Mouse (Mus musculus) lung, embryonic 14.5 days (tissue): ENCODE data around the gene Prkag2. TPM values are rescaled to one million over a fixed set of nuclear protein-coding genes. Genes with fewer than 3 reads are reported as not detected.

Experiments used
- ATAC-seq: fragments of 200-750 bp; cut with Nextera tagmentation; 2 replicates; pipeline ENCODE4 v1.8.0; 2017; ENCODE audit warnings: mild to moderate bottlenecking, moderate TSS enrichment, moderate library complexity; ENCODE audit not compliant: insufficient read depth
- DNase-seq: peaks from one replicate; pipeline ENCODE4 v3.0.0-alpha.2; 2015
- H3K27ac ChIP-seq: fragments of 300-500 bp; sonication (generic); 2 replicates; pipeline ENCODE4 v1.5.1; 2014; ENCODE audit warnings: low read depth, mild to moderate bottlenecking, moderate library complexity
- H3K27me3 ChIP-seq: fragments of 300-500 bp; sonication (generic); 2 replicates; pipeline ENCODE4 v1.6.1; 2014; ENCODE audit warnings: low read length, control low read depth; ENCODE audit not compliant: insufficient read depth
- H3K36me3 ChIP-seq: fragments of 300-500 bp; sonication (generic); 2 replicates; pipeline ENCODE4 v1.6.1; 2014; ENCODE audit warnings: control low read depth; ENCODE audit not compliant: insufficient read depth
- H3K4me1 ChIP-seq: fragments of 300-500 bp; sonication (generic); 2 replicates; pipeline ENCODE4 v1.6.1; 2014; ENCODE audit warnings: antibody characterized with exemption, control low read depth; ENCODE audit not compliant: insufficient read depth
- H3K4me2 ChIP-seq: fragments of 300-500 bp; sonication (generic); 2 replicates; pipeline ENCODE4 v1.6.1; 2014; ENCODE audit warnings: mild to moderate bottlenecking
- H3K4me3 ChIP-seq: fragments of 300-500 bp; sonication (generic); 2 replicates; pipeline ENCODE4 v1.5.1; 2014; ENCODE audit warnings: low read depth, low read length
- H3K9ac ChIP-seq: fragments of 300-500 bp; sonication (generic); 2 replicates; pipeline ENCODE4 v1.6.1; 2014
- H3K9me3 ChIP-seq: fragments of 300-500 bp; sonication (generic); 2 replicates; pipeline ENCODE4 v1.6.1; 2016; ENCODE audit warnings: low read depth, low read length, control low read depth
- CTCF ChIP-seq: IDR thresholded peaks from 2 replicates; pipeline ENCODE4 v1.5.1; 2016; ENCODE audit warnings: antibody characterized with exemption, low read depth
- WGBS: fragments of 180-500 bp; shearing (Covaris S2); extraction: QIAGEN DNeasy Blood & Tissue Kit; methylation state at CpG from one replicate; pipeline ENCODE4 v1.1.7; 2014; 5-methylcytosine and 5-hydroxymethylcytosine counted together
- polyA plus RNA-seq: library from polyadenylated mRNA; unstranded; fragments of >200 nt; fragmentation: Nextera tagmentation; extraction: Ambion mirVana; gene quantifications from 2 replicates; pipeline ENCODE4 v1.2.1, GENCODE M21; 2014

The Prkag2 gene
- polyA plus RNA-seq, 1 experiment from 2014 or later, result 25.6 TPM

- no peak for ATAC-seq
- H3K36me3 ChIP-seq, result no peaks in the 10 kb centered on the region
- H3K4me1 ChIP-seq, result peaks cover 4% of the 10 kb centered on the region; the same call in 1 of the 2 replicates
- no peak overlapping the region for H3K27ac ChIP-seq
- H3K27me3 ChIP-seq, result no peaks in the 10 kb centered on the region
- no peak overlapping the region for H3K4me2 ChIP-seq
- no peak overlapping the region for H3K4me3 ChIP-seq
- WGBS, result 61% methylated on average over 3 of the region's 3 CpGs
- no peak for DNase-seq
- no peaks in the 10 kb centered on the region for H3K9me3 ChIP-seq
- TF ChIP-seq CTCF, result no peak
- no peak overlapping the region for H3K9ac ChIP-seq
These were observed 65.1 kb downstream of the Prkag2 start for GRCm38 (mm10) chr5:25035391-25035790.

GRCm38 (mm10) chr5:25031456-25031856 lies 69.0 kb downstream of the Prkag2 start:
- no peak overlapping the region for H3K4me3 ChIP-seq
- no peak for DNase-seq
- no peaks in the 10 kb centered on the region for H3K36me3 ChIP-seq
- 49% methylated on average over 4 of the region's 4 CpGs for WGBS
- ATAC-seq, result no peak
- TF ChIP-seq CTCF, result no peak
- no peak overlapping the region for H3K4me2 ChIP-seq
- no peak overlapping the region for H3K27ac ChIP-seq
- no peaks in the 10 kb centered on the region for H3K9me3 ChIP-seq
- no peaks in the 10 kb centered on the region for H3K27me3 ChIP-seq
- H3K9ac ChIP-seq, result no peak overlapping the region
- peaks cover 4% of the 10 kb centered on the region for H3K4me1 ChIP-seq

DNA sequence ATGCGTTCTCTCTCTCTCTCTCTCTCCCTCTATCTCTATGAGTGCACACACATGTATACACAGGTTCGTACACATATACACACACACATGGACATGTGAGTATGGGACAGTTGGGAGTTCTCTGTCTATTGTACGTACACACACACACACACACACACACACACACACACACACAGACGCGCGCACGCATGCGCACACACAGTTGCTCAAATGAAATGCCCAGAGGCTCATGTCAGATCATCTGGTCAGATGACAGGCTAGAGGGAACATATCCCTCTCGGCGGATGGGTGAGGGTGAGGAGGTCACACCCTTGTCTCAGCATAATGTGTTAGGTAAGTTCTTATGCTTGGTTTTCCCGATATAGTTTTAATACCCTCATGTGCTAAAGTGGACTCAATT lies 69.4 kb downstream of the Prkag2 start:
- Histone ChIP-seq H3K36me3 (no peaks in the 10 kb centered on the region), H3K4me1 (peaks cover 4% of the 10 kb centered on the region), H3K27ac (peak overlapping the region; percentile 60; the same call in 1 of the 2 replicates), H3K4me3 (no peak overlapping the region), H3K9me3 (no peaks in the 10 kb centered on the region), H3K27me3 (no peaks in the 10 kb centered on the region), H3K9ac (no peak overlapping the region), H3K4me2 (no peak overlapping the region)
- no peak for TF ChIP-seq CTCF
- no peak for DNase-seq
- WGBS, result 68% methylated on average over 11 of the region's 11 CpGs
- peak; percentile 12; the same call in 1 of the 2 replicates for ATAC-seq

DNA sequence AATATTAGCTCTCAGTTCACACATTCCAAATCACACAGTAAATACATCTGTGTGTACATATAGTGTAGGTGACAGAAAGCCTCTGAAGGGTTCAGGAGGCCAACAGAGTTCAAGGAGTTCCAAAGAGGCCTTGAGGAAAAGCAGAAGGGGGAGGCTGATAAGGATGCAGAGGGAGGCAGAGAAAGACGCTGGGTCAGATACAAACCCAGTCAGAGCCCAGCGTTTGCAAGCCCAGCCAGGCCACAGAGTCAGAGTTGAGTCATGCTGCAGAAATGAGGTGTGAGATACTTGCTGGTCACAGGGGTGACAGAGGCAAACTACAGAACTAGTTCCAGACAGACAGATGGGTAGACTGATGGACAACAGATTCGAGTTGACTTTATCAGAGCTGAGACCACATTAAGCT lies 70.2 kb downstream of the Prkag2 start:
- no peaks in the 10 kb centered on the region for H3K9me3 ChIP-seq
- H3K27ac ChIP-seq, result peak overlapping the region; percentile 60
- H3K9ac ChIP-seq, result no peak overlapping the region
- H3K4me1 ChIP-seq, result peaks cover 4% of the 10 kb centered on the region
- no peaks in the 10 kb centered on the region for H3K36me3 ChIP-seq
- ATAC-seq (peak; percentile 76), DNase-seq (peak; percentile 65)
- no peak overlapping the region for H3K4me2 ChIP-seq
- H3K4me3 ChIP-seq, result no peak overlapping the region
- no peaks in the 10 kb centered on the region for H3K27me3 ChIP-seq
- 5% methylated on average over 3 of the region's 3 CpGs for WGBS
- no peak for TF ChIP-seq CTCF

- no peak overlapping the region for H3K4me2 ChIP-seq
- no peak overlapping the region for H3K27ac ChIP-seq
- no peak overlapping the region for H3K4me3 ChIP-seq
- TF ChIP-seq CTCF, result no peak
- DNase-seq, result no peak
- no peaks in the 10 kb centered on the region for H3K9me3 ChIP-seq
- WGBS, result 81% methylated on average over 4 of the region's 4 CpGs
- H3K4me1 ChIP-seq, result peaks cover 4% of the 10 kb centered on the region
- H3K36me3 ChIP-seq, result no peaks in the 10 kb centered on the region
- ATAC-seq, result no peak
- no peaks in the 10 kb centered on the region for H3K27me3 ChIP-seq
- no peak overlapping the region for H3K9ac ChIP-seq
These were observed 72.8 kb downstream of the Prkag2 start for GRCm38 (mm10) chr5:25027673-25028072.

GRCm38 (mm10) chr5:25025309-25026019 lies 75.0 kb downstream of the Prkag2 start:
- Histone ChIP-seq H3K4me3 (no peak overlapping the region), H3K27ac (no peak overlapping the region; the same call in 1 of the 2 replicates), H3K4me2 (no peak overlapping the region), H3K27me3 (no peaks in the 10 kb centered on the region), H3K9me3 (no peaks in the 10 kb centered on the region), H3K4me1 (no peaks in the 10 kb centered on the region; the same call in 1 of the 2 replicates), H3K9ac (no peak overlapping the region; the same call in 1 of the 2 replicates), H3K36me3 (no peaks in the 10 kb centered on the region)
- WGBS, result 46% methylated on average over 12 of the region's 12 CpGs
- DNase-seq (no peak), ATAC-seq (no peak)
- TF ChIP-seq CTCF, result no peak

GRCm38 (mm10) chr5:25022904-25023303 lies 77.5 kb downstream of the Prkag2 start:
- DNase-seq (peak; percentile 56), ATAC-seq (no peak)
- no peaks in the 10 kb centered on the region for H3K27me3 ChIP-seq
- H3K4me2 ChIP-seq, result no peak overlapping the region
- H3K4me3 ChIP-seq, result no peak overlapping the region
- H3K9ac ChIP-seq, result no peak overlapping the region
- H3K9me3 ChIP-seq, result no peaks in the 10 kb centered on the region
- H3K36me3 ChIP-seq, result no peaks in the 10 kb centered on the region
- no peaks in the 10 kb centered on the region for H3K4me1 ChIP-seq
- 47% methylated on average over 4 of the region's 4 CpGs for whole genome bisulfite sequencing
- no peak overlapping the region for H3K27ac ChIP-seq
- peak; percentile 74 for TF ChIP-seq CTCF
